Mouse (Mus musculus) hindbrain, embryonic 14.5 days (tissue): ENCODE data around the gene Gm28171. TPM values are rescaled to one million over a fixed set of nuclear protein-coding genes. Genes with fewer than 3 reads are reported as not detected.
"Not testable (repeated sequence)": the region's sequence is repeated elsewhere in the genome, so short reads cannot be mapped to it uniquely, and the experiment has no call there.

Experiments used
- ATAC-seq: fragments of 200-750 bp; cut with Nextera tagmentation; 2 replicates; pipeline ENCODE4 v1.8.0; 2017; ENCODE audit warnings: moderate number of reproducible peaks, mild to moderate bottlenecking, moderate TSS enrichment, moderate library complexity; ENCODE audit not compliant: low FRiP score
- DNase-seq: peaks from one replicate; pipeline ENCODE4 v3.0.0-alpha.2; 2015; ENCODE audit warnings: low spot score
- H3K27ac ChIP-seq: fragments of 300-500 bp; sonication (generic); 2 replicates; pipeline ENCODE4 v1.5.1; 2014; ENCODE audit warnings: mild to moderate bottlenecking, moderate library complexity
- H3K27me3 ChIP-seq: fragments of 300-500 bp; sonication (generic); 2 replicates; pipeline ENCODE4 v1.6.1; 2014; ENCODE audit warnings: mild to moderate bottlenecking, low read length, mixed read lengths; ENCODE audit not compliant: control insufficient read depth, insufficient read depth
- H3K36me3 ChIP-seq: fragments of 300-500 bp; sonication (generic); replicated peaks from 2 replicates; pipeline ENCODE4 v1.6.1; 2014; ENCODE audit not compliant: control insufficient read depth, insufficient read depth
- H3K4me1 ChIP-seq: fragments of 300-500 bp; sonication (generic); replicated peaks from 2 replicates; pipeline ENCODE4 v1.6.1; 2014; ENCODE audit warnings: antibody characterized with exemption, low read length, mixed read lengths; ENCODE audit not compliant: control insufficient read depth, insufficient read depth
- H3K4me2 ChIP-seq: fragments of 300-500 bp; sonication (generic); replicated peaks from 2 replicates; pipeline ENCODE4 v1.6.1; 2014; ENCODE audit warnings: mild to moderate bottlenecking, moderate library complexity
- H3K4me3 ChIP-seq: fragments of 300-500 bp; sonication (generic); replicated peaks from 2 replicates; pipeline ENCODE4 v1.5.1; 2014; ENCODE audit warnings: mild to moderate bottlenecking, low read length
- H3K9ac ChIP-seq: fragments of 300-500 bp; sonication (generic); 2 replicates; pipeline ENCODE4 v1.6.1; 2014
- H3K9me3 ChIP-seq: fragments of 300-500 bp; sonication (generic); 2 replicates; pipeline ENCODE4 v1.6.1; 2016; ENCODE audit warnings: low read length; ENCODE audit not compliant: control insufficient read depth
- WGBS: fragments of 180-500 bp; shearing (Covaris S2); extraction: QIAGEN DNeasy Blood & Tissue Kit; methylation state at CpG from one replicate; pipeline ENCODE4 v1.1.7; 2014; 5-methylcytosine and 5-hydroxymethylcytosine counted together
- polyA plus RNA-seq: library from polyadenylated mRNA; unstranded; fragments of >200 nt; fragmentation: Nextera tagmentation; extraction: Ambion mirVana; gene quantifications from 2 replicates; pipeline ENCODE4 v1.2.1, GENCODE M21; 2014

Gene Gm28171
- polyA plus RNA-seq = not detected in 2 replicates

GRCm38 (mm10) chrY:5793095-5793494, at the start of gene Gm28171:
Gene Gm28171 (plus strand): TSS chrY:5793395.
- H3K4me2 ChIP-seq, H3K27me3 ChIP-seq, H3K9ac ChIP-seq, H3K27ac ChIP-seq, H3K36me3 ChIP-seq, H3K4me1 ChIP-seq, H3K4me3 ChIP-seq, DNase-seq, H3K9me3 ChIP-seq, ATAC-seq: not testable (repeated sequence)
- no CpG with 5 or more reads among the region's 1 CpGs for WGBS

Other genes starting within 250 kb of the Gm28171 start
- gene Gm21854, start 136.4 kb upstream of the Gm28171 start, polyA plus RNA-seq = not detected in 2 replicates
- not detected in 2 replicates for gene Gm20914, start 67.4 kb upstream of the Gm28171 start, polyA plus RNA-seq
- not detected in 2 replicates for gene Gm21778, start 149.1 kb downstream of the Gm28171 start, polyA plus RNA-seq